Mouse (Mus musculus) cortical plate, adult 2 months (tissue): ENCODE measurements around the gene Zmynd12.

Experiments used
- CTCF ChIP-seq: fragments of 200-500 bp; IDR thresholded peaks from 2 replicates; pipeline ENCODE4 v1.5.1; 2011; ENCODE audit warnings: mild to moderate bottlenecking, control low read depth, low read length; ENCODE audit not compliant: insufficient read depth; ENCODE audit errors: extremely low read depth
- POLR2A ChIP-seq: fragments of 200-500 bp; IDR thresholded peaks from 2 replicates; pipeline ENCODE4 v1.6.1; 2011; ENCODE audit warnings: mild to moderate bottlenecking, low read length, control low read depth; ENCODE audit not compliant: insufficient read depth; ENCODE audit errors: extremely low read depth

DNA sequence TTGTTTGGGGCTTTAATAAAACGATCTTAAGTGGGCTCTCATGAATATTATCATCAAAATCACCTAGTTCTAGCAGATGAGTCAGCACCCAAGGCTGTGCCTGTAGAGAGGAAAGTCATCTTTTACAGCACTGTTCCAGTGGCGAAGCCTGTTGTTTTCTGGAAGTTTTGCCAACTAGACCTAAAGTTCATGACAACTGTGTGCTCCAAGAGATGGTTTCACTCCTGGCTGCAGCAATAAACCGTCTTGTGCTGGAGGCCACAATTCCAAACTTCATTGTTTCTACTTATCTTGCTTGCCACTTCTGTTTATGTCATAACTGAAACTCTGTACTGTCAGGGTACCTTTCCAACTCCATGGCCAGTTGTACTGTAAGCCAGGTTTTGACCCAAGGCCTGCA is 5.3 kb upstream of the Zmynd12 start:
- TF ChIP-seq POLR2A = no peak
- TF ChIP-seq CTCF = no peak
